Mouse (Mus musculus) E14TG2a.4 (cell line): ENCODE data around the gene Etl4.

Experiments
- H3K27me3 ChIP-seq: 2 replicates; pipeline ENCODE4 v1.6.1; 2014; ENCODE audit warnings: low read length, control low read depth; ENCODE audit not compliant: insufficient read depth
- H3K36me3 ChIP-seq: 2 replicates; pipeline ENCODE4 v1.6.1; 2014; ENCODE audit warnings: low read length, control low read depth; ENCODE audit not compliant: insufficient read depth
- H3K4me1 ChIP-seq: replicated peaks from 2 replicates; pipeline ENCODE4 v1.6.1; 2014; ENCODE audit warnings: low read depth, low read length, control low read depth
- H3K4me3 ChIP-seq: replicated peaks from 2 replicates; pipeline ENCODE4 v1.5.1; 2014; ENCODE audit warnings: mild to moderate bottlenecking, low read length
- H3K9me3 ChIP-seq: 2 replicates; pipeline ENCODE4 v1.6.1; 2014; ENCODE audit warnings: low read length, control low read depth
- CTCF ChIP-seq: conservative IDR thresholded peaks from 2 replicates; pipeline ENCODE4 v1.5.1; 2014; ENCODE audit warnings: low read length
- NANOG ChIP-seq: IDR thresholded peaks from 2 replicates; pipeline ENCODE4 v1.6.1; 2014; ENCODE audit warnings: borderline replicate concordance, low read length, mixed read lengths
- POU5F1 ChIP-seq: IDR thresholded peaks from 2 replicates; pipeline ENCODE4 v1.6.1; 2014; ENCODE audit warnings: low read length, borderline replicate concordance

Gene Etl4

GRCm38 (mm10) chr2:20394083-20394482 lies 484.5 kb downstream of the Etl4 start:
- Histone ChIP-seq H3K4me1 (peaks cover 59% of the 10 kb centered on the region), H3K9me3 (peaks cover 8% of the 10 kb centered on the region), H3K36me3 (no peaks in the 10 kb centered on the region), H3K4me3 (no peak overlapping the region), H3K27me3 (no peaks in the 10 kb centered on the region)
- TF ChIP-seq POU5F1 = peak; percentile 31; the same call in 1 of the 2 replicates
- peak; percentile 55; the same call in 1 of the 2 replicates for TF ChIP-seq NANOG
- no peak for TF ChIP-seq CTCF

GRCm38 (mm10) chr2:20396978-20397377 lies 487.4 kb downstream of the Etl4 start:
- no peaks in the 10 kb centered on the region for H3K36me3 ChIP-seq
- H3K4me3 ChIP-seq = no peak overlapping the region
- no peaks in the 10 kb centered on the region for H3K9me3 ChIP-seq
- peaks cover 46% of the 10 kb centered on the region for H3K4me1 ChIP-seq
- no peaks in the 10 kb centered on the region for H3K27me3 ChIP-seq
- TF ChIP-seq NANOG (no peak), POU5F1 (no peak), CTCF (no peak)

DNA sequence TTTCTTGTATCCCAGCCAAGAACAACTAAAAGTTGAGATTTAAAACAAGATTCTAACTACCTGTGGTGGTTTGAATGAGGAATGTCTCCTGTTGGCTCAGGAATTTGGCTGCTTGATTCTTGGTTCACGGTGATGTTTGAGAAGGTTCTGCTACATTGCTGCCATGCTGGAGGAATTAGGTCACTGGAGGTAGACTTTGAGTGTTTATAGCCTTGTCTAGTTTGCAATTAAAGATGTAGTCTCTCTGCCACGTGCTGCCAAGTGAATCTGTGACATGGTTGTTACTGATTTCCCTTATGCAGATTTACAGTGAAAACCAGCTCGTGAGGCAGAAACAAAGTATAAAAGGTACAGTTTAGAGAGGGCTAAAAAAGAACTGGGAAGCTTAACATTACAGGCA lies 491.0 kb downstream of the Etl4 start:
- no peaks in the 10 kb centered on the region for H3K36me3 ChIP-seq
- H3K9me3 ChIP-seq = no peaks in the 10 kb centered on the region
- peaks cover 26% of the 10 kb centered on the region for H3K4me1 ChIP-seq
- H3K27me3 ChIP-seq = no peaks in the 10 kb centered on the region; the same call in 1 of the 2 replicates
- TF ChIP-seq NANOG = no peak
- no peak for TF ChIP-seq CTCF
- no peak for TF ChIP-seq POU5F1
- H3K4me3 ChIP-seq = no peak overlapping the region

- Histone ChIP-seq H3K36me3 (no peaks in the 10 kb centered on the region), H3K9me3 (no peaks in the 10 kb centered on the region), H3K4me1 (peaks cover 20% of the 10 kb centered on the region), H3K4me3 (no peak overlapping the region), H3K27me3 (no peaks in the 10 kb centered on the region; the same call in 1 of the 2 replicates)
- no peak for TF ChIP-seq POU5F1
- TF ChIP-seq CTCF = no peak
- TF ChIP-seq NANOG = no peak
Observed at GRCm38 (mm10) chr2:20404395-20404794, 494.8 kb downstream of the Etl4 start.

- Histone ChIP-seq H3K27me3 (no peaks in the 10 kb centered on the region; the same call in 1 of the 2 replicates), H3K36me3 (no peaks in the 10 kb centered on the region), H3K9me3 (no peaks in the 10 kb centered on the region), H3K4me3 (no peak overlapping the region), H3K4me1 (peaks cover 20% of the 10 kb centered on the region)
- TF ChIP-seq NANOG = no peak
- no peak for TF ChIP-seq POU5F1
- TF ChIP-seq CTCF = no peak
Observed at GRCm38 (mm10) chr2:20407101-20407500, 497.5 kb downstream of the Etl4 start.

DNA sequence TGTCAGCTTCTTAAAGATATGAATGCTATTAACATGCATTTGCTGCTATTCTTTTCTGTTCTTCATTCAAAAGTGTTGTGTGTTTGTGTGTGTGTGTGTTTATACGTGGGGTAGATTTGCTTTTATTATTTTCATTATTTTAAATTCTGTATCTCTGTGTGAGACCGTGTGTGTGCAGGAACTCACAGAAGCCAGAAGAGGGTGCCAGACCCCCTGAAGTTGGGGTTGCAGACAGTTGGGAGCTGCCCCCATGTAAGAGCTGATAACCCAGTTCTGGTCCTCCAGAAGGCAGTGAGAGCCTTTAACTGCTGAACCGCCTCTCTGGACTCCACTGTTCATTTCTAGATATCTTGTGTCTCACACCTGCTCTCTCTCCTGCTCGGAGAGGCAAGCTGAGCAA lies 505.3 kb downstream of the Etl4 start:
- TF ChIP-seq POU5F1 (no peak), CTCF (peak; percentile 64), NANOG (no peak)
- H3K36me3 ChIP-seq = no peaks in the 10 kb centered on the region
- no peaks in the 10 kb centered on the region for H3K27me3 ChIP-seq
- H3K9me3 ChIP-seq = no peaks in the 10 kb centered on the region
- H3K4me1 ChIP-seq = peaks cover 9% of the 10 kb centered on the region; the same call in 1 of the 2 replicates
- H3K4me3 ChIP-seq = no peak overlapping the region

DNA sequence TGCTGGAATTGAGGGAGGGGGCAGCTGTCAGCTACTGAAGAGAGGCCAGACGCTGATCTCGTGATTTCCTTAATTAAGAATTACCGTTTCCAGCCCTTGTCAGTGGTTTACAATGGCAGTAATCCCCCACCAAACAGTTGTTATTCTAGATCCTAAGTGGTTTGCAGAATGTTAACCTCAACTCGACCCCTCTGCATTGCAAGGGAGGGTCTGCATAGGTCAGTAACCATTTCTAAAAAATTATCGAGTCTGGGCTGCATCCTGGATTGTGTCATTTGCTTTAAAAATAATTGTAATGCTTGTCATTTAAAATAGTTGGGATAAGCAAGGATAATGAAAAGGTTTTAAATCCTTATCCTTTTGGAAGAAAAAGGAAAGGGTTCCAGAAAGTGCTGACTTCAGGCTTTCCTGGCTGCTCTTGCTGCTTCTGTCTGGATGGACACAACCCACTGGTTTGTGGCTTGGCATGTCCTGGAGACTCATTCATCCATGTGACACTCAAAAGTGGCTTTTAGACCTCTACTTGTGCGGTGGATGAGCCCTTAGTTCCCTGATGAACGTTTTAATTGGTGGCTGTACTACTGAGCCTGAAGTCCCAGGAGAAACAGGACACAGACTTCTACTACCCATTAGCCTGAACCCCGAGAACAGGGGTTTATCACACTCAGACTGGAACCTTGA lies 507.5 kb downstream of the Etl4 start:
- H3K4me1 ChIP-seq = peaks cover 12% of the 10 kb centered on the region; the same call in 1 of the 2 replicates
- no peak for TF ChIP-seq CTCF
- TF ChIP-seq POU5F1 = no peak
- no peak for TF ChIP-seq NANOG
- H3K36me3 ChIP-seq = no peaks in the 10 kb centered on the region

DNA sequence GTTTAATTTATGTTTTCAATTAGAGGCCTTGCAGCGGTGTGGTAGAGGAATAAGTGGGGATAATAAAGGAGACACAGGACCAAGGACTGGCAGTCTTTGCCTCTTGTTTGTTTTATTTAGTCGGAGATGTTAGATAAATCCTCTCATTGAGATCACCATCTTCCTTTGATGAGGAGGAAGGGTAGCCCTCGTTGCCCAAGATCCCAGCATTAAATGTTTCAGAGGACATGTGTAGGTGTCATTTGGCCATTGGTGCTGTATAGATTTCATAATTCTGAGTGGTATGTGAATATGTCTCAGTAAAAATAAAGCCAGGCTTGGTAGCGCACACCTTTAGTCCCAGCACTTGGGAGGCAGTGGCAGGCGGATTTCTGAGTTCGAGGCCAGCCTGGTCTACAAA lies 508.4 kb downstream of the Etl4 start:
- Histone ChIP-seq H3K27me3 (no peaks in the 10 kb centered on the region), H3K4me1 (peaks cover 12% of the 10 kb centered on the region; the same call in 1 of the 2 replicates), H3K9me3 (no peaks in the 10 kb centered on the region), H3K4me3 (no peak overlapping the region), H3K36me3 (no peaks in the 10 kb centered on the region)
- TF ChIP-seq CTCF (no peak), POU5F1 (no peak), NANOG (no peak)

More for the DNA sequence above, 507.5 kb downstream of the Etl4 start:
- Histone ChIP-seq H3K27me3 (no peaks in the 10 kb centered on the region), H3K9me3 (no peaks in the 10 kb centered on the region), H3K4me3 (no peak overlapping the region)
